Mouse (Mus musculus) cerebellum, adult 11 months (tissue): ENCODE results near the gene Nbea.
"Not testable (repeated sequence)": the region's sequence is repeated elsewhere in the genome, so short reads cannot be mapped to it uniquely, and the experiment has no call there.

Source experiments
- DNase-seq: peaks from one replicate; pipeline ENCODE4 v3.0.0; 2022

The Nbea gene

DNA sequence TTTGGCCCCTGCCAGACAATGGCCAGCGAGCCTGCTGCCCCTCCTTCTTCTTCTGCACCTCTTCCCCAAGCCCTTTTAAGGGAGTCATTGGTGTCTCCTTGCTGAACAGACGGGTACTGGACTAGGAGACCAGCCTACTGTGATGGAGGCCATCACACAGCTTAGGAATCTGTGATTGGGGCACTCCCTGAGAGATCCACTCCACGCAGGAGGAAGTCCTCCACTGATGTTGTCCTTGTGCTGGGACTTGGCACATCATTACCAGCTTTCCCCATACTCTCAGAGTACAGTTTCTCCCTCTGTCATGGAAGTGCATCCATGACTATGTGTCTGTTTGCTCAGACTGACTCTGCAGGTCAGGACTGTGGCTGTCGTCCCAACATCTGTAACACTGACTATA, 531.6 kb downstream of the Nbea start:
- no peak for DNase-seq

DNA sequence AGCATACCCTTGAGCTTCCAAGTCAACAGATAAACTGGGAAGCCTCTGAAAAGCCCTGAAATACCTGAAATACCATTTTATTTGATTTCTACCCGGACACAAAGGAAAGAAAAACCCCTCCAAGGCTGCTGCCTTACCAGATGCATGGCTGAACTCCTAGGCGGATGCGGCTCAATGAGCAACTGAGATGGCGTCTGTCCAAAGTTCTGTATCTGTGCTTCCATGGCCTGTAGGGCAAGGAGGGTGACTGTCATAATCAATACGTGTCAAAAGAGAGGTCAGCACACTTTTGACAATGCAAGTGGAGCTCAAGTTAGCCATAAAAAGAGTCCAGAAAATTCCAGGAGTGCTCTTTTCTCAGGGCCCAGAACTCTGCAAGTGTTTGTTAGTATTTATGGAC, 534.0 kb downstream of the Nbea start:
- DNase-seq: no peak

DNA sequence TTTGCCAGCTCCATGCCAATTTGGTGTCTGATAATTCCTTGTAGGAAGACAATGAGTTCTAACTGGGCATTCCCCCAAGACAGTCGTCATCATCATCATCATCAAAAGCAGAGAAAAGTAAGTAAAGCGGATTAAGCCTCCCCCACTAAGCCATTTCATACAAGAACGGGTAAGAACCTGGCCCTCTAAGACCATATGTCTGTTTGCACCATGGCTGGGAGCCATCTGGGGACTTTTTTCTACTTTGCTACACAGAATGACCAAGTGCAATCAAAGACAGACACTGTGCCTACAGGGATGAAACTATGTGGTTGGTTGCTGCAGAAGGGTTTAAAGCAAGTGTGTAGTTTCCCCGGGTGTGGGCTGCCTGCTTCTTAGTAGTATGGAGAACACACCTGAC, 535.2 kb downstream of the Nbea start:
- DNase-seq: no peak

DNA sequence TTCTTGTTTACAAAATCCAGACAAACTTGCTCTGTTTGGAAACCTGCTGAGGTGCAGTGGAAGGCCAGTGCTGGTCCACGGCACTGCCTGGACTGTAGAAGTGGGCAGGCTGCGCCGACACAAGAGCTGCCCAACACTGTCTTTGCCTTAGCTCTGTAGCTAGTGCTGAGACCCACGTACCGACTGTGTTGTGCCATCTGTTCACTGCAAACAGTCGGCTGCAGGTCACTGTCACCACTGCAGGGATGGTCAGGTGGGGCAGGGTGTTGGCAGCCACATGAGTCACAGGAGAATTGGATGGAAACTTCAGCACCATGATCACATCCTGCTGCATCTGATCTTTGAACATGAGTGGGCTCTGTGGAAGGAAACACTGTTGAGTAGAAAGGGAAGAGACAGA, 536.3 kb downstream of the Nbea start:
- DNase-seq: peak; percentile 20

DNA sequence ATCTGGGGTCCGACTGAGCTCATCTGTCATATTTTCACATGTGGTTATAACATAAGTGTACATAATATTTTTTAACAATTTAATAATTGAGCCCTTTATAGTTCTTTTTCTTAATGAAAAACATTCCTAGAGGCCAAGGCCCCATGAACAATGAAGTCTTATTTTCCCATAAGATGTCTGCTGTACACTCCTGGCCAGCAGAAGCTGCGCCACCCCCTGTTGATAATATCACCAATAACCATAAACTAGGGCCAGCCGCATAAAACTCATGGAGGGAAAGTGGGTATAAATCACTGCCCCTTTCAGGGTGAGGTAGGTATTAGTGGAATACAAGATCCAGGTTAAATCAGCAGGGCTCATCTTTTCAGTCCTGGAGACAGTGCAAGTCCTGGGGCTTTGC, 537.1 kb downstream of the Nbea start:
- DNase-seq: no peak

DNA sequence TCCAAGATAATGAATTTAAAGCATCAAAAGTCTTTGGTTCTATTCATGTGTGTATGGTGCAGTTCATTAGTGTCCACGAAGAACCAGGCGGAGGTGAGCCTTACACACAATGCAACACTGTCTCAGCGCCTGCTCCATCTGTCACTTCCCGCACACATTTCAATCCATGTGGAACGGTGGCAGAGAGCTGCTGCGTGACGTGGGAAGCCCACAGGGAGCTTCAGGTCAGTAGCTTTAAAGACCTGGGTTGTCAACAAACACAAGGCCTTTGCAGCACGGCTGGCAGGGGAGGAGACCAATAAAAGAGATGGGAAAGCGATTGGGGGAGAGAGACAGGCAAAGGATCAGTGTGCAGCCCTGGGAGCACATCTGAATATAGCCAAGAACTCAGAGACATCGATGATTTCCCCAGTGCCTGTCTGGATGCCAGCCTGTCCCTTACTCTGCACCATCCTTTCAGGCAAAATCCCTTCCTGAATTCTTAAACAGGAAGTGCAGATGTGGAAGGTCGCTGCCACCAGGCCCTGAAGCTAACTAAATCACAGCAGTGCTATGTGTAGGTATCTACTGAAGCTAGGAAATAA, 539.4 kb downstream of the Nbea start:
- peak; percentile 41 for DNase-seq

DNA sequence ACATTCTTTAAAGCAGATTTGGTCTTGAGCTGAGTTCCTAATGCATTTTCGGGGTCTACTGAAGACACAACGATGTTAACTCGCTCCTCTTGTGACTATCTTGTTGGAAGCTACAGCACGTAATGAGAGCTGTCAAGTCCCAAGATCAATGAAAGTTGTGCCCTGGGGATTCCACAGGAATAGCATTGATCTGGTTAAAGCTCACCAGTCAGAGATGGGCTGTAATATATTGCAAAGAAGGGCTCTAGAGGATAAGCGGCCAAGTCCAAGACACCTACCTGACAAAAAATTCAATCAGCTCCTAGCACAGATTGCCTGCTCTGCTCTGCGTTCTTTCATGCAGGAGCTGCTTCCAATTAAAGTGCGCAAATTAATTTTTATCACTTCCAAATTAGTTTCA, 545.8 kb downstream of the Nbea start:
- no peak for DNase-seq

DNA sequence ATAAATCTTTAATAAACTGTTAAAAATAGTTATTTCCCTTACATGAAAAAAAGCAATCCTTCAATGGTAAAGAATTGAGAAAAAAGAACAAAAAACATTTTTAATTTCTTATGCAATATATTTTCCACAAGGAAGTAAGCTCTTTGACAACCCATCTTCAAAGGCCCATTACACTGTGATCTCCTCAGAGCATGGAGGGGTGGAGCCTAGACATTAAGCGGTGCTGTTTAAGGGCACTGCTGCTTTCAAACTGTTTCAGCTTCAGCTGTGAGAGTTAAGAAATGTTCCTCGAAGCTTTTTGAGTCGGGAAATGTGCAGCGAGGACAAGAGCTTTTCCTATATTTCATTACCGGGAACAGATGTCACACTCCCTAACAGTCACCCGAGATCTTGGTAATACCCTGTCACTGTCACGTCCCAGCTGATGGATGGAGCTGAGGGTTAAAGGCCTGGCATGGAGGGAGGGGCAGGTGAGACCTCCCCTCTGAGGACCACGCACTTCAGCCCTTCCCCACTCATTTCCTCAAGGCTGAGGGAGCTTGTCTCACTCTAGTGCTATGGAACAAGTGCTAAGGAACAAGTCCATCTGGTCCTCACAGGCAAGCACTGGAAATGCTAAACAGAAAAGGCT, 547.8 kb downstream of the Nbea start:
- DNase-seq: no peak

DNA sequence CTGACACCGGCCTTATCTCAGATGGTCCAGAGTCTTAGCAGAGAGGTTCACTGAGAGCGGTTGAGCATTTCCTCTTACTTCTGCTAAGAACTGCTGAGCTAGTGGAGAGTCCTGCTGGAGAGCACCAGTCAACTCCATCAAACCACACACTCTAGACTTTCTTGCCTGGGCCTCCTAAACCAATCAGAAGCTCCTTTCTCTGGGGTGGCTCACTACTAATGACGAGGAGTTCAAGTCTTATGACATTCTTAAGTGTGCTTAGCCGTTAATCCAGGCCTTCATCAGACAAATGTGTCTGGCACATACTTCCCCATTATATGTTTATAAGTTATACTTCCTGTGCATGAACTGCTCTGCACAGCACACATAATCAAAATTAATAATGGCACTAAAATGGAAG, 556.4 kb downstream of the Nbea start:
- DNase-seq: no peak

DNA sequence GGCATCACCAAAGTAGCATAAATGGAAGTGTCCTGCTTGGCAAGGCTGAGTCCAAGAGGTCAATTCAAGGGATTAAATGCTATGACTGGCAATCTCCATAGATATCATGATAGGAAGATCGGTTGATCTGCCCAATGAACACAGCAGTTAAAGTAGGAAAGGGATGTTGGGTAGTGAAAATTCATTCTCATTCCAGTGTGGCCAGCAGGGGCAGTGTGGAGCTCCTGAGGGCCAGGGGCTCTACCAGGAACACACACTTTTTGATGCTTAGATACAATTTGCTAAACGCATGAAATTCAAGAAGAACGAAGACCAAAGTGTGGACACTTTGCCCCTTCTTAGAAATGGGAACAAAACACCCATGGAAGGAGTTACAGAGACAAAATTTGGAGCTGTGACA, 561.5 kb downstream of the Nbea start:
- not testable (repeated sequence) for DNase-seq

DNA sequence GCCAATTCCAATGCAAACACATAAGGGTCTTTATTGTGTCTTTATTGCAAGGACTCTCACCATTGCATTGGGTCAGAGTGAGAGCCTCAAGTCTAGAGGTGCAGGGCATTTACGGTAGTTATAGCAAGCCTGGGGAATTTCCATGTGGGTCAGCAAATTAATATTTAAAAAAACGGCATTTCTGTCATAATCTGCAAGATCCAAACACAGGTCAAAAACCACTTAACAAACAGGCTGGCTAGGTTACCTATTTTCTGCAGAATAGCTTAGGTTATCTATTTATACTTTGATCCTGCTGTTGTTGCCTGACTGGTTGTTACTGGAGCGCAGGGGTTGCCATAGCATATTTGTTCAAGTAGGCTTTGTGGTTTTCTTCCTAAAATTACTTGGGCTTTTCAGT, 565.1 kb downstream of the Nbea start:
- DNase-seq: no peak

DNA sequence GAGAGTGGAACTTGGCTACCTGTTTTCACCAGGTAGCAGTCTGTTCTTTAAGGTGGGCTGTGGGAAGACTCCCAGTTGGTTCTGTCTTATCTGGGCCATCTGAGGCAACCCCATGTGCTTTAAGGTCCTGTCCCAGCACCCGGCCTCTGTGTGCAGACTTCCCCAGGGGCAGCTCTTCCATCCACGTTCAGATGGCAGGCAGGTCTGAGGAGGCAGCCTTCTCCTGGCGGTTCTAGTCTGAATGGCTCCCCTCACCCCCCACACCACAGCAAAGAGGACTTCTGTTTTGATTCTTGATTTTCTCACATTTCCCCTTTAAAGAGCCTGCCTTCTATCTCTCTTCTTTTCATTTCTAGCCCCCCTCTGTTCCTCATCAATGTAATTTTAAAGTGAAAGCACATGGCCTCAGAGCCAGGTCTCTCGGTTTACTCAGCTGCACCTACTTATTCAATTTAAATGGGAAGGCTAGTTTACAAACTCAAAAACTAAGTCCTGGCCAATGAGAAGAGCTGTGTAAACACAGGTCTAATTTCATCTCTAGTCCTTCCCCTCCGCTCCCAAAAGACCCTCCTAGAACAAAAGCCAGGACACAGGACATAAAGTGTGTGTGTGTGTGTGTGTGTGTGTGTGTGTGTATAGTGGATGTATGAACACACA, 570.9 kb downstream of the Nbea start:
- no peak for DNase-seq

DNA sequence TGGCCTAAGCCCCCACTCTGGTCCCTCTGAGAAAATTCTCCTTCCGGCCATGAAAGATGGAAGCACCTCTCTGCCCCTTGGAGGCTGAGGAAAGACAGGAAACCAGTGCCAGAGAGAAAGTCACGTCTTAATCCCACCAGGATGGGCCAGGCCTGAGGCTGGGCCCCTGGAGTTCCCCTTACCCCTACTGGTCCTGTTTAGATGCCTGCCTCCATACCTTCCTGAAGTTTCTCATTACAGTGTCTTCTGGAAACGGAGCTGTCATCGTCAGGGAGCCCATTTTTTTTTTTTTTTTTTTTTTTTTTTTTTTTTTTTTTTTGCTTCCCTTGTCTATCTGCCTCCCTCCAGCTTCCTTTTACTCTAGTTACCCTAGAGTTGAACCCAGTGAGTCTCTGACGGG, 571.5 kb downstream of the Nbea start:
- DNase-seq: no peak

DNA sequence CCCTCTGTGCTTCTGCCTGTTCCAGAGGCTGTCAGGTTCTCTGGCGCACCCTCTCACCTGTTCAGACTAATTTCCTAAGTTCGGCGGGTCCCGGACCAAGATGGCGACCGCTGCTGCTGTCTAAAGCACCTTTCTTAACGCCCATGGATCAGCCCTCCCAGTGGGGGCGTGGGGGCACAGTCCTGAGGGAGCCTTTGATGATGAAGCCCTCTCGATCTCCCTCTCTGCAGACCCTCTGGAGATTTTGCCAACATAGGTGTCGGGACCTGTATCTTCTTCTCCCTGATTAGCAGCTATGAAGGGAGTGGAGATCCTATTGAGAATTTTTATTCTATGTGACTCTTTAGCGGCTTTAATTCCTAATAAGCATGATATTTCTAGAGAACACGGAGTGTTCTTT, 573.3 kb downstream of the Nbea start:
- DNase-seq: no peak

DNA sequence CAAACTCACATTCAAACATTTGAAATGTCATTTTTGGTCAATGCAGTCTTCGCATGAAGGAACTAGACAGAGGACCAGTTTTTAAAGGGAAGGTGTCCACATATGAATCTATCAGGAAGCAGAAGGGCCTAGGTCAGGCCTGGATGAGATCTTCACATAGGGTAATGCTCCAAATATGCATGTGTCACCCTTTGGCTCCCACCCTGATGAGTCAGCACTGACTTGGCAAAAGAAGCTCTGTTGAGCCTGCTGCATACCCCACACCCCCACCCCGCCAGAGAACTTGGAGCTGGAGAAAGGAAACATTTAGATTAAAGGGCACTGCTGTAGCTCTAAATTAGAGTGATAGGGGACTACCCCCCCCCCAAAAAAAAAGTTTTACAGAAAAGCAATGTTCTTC, 583.2 kb downstream of the Nbea start:
- no peak for DNase-seq

DNA sequence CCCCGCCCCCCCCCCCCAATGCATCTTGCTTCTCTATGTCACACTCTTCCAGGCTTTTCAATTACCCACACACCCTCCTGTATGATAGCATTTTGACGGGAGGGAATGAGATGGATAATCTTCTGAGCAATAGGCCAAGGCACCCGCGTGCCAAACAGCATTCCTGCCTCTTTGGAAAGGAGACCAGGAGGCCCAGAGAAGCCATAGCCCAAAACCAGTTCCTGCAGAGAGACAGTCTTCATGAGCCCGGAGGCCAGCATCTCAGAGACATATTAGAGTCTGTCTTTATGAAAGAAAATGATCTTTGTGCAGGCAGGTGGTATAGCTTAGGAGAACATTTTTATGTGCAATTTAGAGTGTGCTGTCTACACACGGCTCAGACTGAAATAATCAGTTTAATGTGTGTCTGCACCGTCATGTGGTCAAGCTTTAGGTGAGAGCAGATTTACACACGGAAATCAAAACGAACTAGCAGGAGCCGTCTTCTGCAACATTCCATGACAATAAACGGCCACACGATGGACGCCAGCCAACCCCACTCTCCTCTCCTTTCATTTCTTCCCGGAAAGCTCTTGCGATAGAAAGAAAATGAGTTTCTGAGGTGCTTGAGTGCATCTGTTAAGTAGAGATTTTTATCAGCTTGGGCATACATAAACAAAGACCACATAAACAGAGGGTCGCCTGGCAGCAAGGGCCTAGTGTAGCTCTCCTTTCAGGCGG, 584.0 kb downstream of the Nbea start:
- DNase-seq: no peak

DNA sequence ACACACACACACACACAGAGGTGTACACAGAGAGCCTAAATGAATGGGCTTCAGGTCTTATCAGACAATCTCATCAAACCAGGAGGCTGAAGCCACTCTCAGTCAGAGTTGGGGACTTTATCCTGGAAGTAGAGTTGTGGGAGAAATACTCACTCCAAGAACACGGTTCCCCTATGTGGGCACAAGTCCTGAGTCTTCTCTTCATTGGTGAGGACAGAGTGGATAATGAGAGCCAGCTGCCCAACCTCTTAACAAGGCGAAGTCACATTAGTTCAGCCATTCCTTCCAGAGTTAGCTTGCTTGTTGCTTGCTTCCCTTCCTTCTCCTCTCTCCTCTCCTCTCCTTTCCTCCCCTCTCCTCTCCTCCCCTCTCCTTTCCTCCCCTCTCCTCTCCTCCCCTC, 584.8 kb downstream of the Nbea start:
- no peak for DNase-seq

DNA sequence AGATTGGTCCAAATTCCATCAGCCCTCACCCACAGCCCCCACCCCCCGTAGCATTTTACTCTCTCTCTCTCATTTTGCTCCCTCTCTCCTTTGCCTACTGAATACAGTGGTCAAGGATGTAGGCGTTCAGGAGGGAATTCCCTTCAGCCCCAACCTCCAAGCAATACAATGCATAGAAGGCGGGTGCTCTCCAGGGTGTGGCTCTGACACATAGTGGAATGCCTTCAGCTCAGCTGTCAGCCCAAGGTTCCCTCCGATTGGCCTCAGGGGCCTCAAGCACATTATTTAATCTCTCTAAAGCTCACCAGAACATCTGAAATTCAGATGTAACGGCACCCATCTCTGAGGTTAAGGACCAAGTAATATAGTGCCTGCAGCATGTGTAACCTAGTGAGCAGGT, 590.2 kb downstream of the Nbea start:
- DNase-seq: no peak

DNA sequence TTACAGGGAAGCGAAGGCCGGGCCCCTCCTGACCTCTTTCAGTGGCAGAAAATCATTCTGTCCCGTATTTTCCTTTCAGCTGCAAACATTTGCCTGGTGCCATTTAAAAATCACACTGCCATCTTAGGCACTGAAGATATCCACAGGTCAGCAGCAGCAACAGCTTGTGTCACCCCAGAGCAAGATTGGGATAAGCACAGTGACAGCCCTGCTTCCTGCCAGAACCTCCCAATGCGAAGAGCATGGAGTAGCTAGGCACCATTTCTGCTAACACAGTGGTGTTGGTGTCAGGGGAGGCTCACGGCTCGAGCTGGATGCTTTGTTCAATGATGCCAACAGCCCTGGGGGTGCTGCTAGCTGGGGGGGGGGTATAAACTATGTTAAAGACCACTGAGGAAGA, 592.8 kb downstream of the Nbea start:
- no peak for DNase-seq

DNA sequence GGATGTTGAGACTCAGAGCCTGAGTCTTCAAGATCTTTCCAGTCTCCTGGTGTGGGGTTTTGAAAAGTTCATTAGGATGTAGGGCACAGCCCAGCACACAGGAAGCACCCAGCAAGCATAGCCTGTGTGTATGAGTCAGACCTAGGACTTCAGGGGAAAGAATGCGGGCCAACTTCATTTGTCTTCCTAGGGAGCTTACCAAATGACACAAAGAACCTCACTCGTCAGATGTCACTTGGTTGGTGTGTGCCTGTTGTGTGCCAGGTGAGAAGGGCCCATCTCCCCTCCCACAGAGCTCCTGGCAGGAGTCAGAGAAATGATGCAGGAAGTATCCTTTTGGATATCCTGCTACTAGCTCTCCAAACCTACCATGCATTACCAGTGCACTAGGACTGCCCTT, 593.2 kb downstream of the Nbea start:
- DNase-seq: peak; percentile 55

DNA sequence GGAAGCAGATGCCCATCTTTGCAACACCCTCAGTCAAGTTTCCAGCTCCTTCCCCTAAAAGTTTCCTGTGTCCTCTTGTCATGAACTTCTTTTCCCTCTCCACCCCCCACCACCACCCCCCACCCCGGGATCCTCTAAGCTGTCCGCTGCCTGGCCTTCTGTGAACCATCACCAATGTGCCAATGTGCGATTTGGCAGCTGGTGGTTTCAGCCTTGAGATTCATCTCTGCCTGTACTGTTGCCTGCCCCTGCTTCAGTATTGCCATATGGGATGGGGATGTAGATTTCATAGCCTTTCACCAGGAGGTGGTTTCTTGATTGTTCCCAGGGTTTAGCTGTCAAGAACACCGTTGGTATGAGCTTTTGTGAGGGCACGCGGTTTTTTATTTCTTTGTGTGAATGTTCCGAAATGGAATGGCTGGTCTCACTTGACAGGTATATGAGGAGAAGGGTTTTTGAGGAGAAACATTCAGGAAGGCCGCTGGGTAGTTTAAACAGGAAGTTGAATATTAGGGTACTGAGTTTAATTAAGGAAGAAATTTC, 594.0 kb downstream of the Nbea start:
- DNase-seq: no peak

DNA sequence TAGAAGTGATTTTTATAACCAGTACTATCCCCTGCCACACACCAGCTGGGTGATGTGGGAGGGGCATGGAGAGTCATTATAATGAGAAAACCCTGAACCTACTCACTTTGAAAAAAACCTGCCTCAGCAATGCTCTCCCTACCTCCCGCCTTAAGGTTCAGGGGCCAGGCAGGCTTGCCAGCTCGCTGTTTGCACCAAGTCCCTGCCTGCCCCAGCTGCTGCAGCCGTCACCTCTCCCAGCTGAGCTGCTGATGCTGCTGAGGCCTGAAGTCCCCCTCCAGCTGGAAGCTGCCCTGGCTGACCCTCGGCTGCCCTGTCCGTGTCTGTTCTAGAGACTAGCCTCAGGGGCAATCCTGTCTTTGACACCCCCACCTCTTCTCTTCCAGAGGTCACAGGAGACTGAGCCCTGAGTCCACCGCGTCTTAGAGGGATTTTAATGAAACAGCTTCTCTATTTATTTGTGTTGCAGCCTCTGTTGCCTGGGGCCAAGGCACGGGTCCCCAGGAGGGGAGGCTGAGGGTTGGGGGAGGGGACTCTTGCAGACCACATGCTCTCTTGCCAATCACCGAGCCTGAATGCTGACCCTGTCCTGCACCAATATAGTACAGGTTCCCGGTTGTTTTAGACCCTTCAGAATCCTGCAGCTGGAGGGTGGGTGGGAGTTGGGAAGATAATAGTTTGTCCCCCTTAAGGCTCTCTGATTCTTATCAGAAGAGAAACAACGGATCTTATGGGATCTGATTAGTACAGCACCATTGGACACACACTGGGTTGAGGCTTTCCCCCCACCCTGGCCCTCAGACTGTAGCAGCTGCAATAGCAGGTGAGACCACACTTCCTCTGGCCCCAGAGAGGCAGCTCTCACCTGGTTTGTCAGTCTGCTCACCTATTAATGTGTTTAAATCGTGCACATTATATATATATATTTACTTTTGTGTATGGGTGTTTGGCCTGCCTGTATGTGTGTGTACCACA, 595.2 kb downstream of the Nbea start:
- DNase-seq: no peak
